Mouse (Mus musculus) lung, adult 18-20 months (tissue): ENCODE measurements around the gene Npff.

ENCODE experiments used
- DNase-seq, 2 experiments: peaks; one replicate each; pipeline ENCODE4 v3.0.0; 2022; ENCODE audit warnings: mixed read lengths in 2 of 2

The Npff gene

DNA sequence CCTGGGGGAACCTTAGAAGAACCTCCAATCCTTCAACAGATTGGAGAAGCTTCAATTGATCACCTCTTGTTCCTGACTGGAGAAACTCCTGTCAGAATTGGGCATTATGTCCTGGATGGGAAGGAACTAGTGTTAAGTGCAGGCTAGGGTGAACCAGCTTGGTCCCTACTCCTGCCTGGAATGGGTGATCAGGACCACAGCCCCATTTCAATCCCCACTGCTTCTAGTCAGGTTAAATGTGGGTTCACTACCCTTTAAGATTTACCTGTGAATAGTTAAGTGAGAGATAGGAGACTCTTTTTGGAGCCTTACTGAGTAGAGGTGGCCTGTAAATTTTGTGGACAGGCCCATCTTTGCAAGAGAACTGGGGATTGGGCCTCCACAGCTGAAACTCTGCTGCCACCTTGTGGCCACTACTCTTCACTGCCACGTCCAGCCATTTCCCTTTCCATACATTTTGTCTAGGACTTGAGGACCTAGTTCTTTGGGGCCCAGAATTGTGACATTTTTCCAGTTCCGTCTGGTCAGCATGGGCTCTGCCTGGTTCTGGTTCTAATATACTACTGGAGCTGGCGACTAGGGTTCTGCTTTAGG is at the start of gene Npff:
Npff (minus strand) TSS at position 51 of the 594 bp plus-strand sequence.
- DNase-seq, result peak; percentile 59 to 70

DNA sequence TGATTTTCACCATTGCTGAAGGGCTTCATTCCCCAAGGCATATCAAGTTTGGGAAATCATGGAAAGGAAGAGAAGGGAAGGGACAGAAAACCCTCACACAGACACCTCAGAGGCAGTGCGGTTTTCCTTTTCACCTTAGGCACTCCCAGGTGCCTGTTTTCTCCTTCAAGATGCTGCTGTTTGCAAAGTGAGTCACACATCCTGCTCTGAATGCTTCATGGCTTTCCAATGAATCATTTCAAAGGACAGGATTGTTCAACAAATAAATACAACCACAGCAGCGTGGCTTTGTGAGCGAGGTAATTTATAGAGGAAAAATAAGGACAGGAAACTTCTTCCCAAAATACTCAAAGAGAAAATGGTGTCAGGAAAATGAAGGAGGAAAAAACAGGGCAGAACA is 47.3 kb upstream of the Npff start:
- DNase-seq, result peak; percentile 17 to 49

DNA sequence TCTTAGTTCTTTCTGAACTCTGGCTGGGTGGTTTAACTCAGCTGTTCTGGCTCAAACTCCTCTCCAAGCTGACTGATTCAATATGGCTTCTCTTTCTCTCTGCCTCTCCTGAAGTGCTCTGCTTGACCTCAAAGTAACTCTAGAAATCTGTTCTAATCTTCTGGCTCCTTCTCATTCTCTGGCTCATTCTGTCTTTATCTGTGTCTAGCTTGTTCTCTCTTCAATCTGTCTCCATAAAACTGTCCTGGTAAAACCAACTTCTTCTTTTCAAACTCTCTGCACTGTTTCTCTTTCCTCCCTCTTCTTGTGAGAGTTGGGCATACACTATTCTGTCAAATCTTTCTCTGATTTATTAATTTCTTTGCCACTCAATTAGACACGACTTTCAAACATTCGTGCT is 43.1 kb upstream of the Npff start:
- DNase-seq, result no peak

DNA sequence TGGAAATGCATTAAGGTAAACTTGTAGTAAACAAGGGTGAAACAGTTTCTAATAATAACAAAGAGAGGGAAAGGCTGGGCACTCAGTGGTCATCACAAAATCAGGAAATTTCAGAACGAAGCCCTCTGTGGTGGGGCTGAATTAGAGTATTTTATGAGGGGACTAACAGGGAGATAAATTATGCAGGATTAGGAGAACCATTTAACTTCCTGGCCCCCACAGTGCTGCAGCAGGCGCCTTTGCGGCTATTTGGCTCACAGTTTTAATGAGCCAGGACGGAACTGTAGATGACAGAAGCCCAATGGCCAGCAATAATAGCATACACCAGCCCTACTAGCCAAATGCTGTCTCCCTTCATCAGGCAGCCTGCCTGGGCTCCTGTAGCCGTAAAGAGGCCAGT is 38.9 kb upstream of the Npff start:
- DNase-seq, result no peak

DNA sequence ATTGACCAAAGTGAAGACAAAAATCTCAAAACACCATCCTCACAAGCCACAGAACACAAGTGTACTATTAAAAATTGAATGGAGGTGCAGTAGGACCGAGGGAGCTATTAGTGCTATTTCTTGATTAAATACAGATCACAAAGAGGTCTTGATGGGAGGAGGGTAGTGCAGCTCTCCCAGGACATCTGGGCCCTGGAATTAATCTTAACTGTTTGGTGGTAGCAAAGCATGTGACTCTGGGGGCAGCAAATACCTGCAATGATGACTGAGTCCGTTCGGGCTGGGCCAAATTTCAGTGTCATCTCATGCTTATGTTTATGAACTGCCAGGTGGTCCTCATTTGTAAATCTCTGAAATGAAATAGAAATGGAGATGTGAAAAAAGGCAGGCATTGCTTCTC is 38.3 kb upstream of the Npff start:
- no peak for DNase-seq

DNA sequence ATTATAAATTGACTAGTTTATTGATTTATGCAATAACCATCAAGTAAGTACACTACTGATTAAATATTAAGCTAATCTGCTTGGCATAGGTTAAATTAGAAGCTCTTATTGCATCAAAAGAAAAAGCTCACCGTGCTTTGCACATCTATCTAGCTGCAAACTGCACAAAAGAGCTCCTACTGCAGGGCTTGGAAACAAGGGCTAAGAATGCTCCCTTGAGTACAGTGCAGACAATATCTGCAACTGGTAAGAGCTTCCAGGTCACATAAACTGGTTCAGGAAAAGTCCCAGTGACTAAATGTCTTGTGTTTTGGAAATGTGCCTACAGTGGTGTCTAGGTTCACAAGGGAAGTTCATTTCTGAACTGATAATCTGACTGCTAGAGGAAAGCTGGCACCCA is 37.7 kb upstream of the Npff start:
- no peak for DNase-seq

DNA sequence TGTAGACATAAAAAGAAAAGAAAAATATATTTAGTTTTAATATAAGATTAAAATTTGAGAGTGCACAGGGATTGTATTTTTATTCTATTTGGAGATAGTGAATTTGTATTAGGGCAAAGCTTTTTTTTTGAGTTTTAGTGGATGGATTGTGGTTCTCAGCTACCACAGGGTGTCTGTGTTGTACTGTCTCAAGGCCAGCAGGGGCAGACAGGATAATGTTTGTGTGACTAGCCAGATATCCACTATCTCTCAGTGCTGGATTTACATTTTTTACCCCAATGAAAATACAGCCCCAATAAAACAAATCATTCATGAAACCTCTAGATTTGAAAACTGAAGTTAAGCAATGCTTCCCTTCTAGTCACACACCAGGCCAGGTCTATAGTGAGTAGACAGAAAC is 32.8 kb upstream of the Npff start:
- no peak for DNase-seq

DNA sequence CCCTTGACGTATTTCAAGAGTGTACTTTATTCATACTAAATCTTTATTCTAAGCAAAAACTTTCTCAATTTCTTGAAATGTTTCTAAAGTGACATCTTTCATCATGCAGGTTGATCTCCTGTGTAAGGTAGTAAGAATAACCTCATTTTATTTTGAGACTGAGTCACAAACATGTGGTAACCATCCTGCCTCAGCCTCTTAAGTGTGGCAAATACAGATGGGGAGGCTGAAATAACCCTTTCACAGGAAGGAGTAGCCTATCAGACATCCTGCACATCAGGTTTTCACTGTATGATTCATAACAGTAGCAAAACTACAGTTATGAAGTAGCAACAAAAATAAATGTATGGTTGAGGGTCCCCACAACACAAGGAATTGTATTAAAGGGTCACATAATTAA is 30.8 kb upstream of the Npff start:
- no peak for DNase-seq

DNA sequence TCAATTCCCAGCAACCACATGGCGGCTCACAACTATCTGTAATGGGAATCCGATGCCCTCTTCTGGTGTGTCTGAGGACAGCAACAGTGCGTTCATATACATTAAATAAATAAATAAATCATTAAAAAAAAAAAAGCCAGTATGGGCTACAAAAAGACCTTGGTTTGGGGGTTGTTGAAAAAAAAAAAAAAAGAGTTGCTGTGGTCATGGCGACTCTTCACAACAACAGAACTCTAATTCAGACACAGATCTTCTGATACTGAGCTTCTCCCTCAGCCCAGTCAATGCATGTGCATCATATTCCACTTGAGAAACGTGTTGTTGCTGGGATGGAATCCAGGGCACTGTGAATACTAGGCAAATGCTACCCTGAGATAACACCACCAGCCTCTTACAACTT is 27.9 kb upstream of the Npff start:
- DNase-seq, result no peak

DNA sequence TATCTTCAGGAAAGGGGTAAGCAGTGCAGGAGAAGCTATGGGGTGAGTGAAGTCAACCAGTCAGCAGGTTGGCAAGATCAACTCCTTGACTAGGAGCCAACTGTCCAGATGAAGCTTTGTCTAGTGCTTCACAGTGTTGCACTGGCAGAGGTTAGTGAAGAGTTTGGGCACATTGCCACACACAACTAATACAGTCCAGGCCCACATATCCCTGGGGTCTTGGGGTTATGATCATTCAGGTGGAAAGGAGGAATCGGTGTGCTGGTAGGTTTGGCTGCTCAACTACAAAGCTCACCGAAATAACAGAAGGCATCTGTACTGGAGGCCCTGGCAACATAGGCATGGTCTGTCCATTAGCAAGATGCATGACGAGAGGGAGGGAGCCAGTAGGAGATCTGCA is 22.7 kb upstream of the Npff start:
- DNase-seq, result no peak

DNA sequence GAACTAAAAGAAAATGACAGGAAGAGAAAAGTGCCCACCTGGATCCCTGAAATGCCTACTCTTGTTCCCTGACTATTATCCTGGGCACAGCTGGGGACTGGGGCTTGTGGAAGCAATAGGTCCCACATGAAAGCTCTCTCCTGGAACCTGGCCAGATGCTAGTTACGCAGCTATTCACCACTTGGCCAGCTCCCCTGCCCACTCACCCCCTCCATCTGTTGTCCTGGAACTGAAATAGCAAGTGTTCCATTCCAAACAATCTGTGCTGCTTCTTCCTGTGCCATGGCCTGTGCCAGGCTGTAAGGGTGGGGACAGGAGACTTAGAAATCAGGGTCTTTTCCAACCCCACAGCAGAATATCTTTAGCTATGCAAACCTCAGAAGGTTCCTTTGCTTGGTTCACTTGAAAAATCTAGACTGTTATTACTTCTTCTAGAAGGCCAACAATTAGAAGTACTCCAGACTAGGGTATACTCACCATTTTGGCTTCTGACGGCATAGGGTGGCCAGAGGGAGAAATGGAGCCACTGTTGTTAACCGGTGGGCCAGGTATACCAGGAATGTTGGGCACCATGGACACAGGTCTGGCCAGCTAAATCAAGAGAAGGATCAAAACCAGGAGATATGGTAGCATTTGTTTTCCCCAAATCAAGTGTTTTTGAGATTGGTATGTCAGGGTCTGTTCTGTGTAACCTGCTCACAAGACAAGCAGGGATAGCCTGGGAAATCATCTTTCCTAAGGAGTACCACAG is 22.1 kb upstream of the Npff start:
- DNase-seq, result peak; percentile 44 to 66

DNA sequence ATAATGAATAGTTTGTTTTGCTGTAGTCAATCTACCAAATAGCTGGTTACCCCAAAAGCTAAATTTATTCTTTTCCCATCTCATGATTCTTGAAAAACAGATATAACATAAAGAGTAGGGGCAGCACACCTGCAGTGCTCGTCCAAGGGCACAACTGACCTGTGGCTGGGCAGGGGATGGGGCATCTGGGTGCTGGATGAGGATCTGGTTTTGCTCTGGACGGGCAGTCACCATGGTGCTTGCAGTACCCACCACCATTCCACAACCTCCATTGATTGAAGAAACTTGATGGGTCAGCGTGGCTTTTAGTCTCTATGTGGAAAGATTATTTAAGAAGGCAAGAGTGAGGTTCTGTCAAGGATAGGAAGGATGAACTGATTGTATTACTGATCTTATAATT is 21.5 kb upstream of the Npff start:
- DNase-seq, result no peak

DNA sequence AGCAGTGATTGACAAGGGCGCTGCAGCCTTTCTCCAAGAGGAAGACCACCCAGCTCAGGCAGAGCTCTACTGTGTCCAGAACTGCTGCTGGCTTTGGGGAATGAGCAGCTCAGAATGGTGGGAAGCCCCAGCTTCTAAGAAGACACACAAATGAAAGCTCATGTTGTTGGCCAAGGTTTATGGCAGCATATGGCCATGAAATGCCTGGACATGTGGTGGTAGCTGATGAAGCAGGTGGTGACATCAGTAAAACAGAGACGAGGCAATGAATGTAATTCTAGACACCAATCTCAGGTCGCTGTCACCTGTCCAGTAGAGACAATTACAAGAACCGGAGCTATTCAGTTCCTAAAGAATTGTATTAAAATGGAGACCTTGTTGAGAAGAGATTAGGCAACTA is 20.1 kb upstream of the Npff start:
- DNase-seq, result no peak

DNA sequence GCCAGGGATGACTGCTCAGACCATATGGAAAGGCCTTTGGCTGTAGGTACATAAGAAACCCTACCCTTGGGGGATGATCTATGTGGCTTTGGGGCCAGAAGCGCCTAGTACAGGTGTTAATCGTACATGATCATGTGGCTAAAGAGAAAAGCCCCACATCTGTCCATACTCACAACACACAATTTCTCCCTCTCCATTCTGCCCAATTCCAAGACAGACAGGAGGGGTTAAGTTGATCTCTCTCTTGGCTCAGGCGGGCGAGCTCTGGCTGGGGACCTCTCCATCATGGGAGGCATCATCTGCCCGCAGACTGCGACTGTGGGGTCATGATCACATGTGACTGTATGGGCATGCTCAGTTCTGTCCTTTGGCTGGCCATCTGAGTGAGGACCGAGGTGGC is 9.2 kb upstream of the Npff start:
- DNase-seq, result no peak

DNA sequence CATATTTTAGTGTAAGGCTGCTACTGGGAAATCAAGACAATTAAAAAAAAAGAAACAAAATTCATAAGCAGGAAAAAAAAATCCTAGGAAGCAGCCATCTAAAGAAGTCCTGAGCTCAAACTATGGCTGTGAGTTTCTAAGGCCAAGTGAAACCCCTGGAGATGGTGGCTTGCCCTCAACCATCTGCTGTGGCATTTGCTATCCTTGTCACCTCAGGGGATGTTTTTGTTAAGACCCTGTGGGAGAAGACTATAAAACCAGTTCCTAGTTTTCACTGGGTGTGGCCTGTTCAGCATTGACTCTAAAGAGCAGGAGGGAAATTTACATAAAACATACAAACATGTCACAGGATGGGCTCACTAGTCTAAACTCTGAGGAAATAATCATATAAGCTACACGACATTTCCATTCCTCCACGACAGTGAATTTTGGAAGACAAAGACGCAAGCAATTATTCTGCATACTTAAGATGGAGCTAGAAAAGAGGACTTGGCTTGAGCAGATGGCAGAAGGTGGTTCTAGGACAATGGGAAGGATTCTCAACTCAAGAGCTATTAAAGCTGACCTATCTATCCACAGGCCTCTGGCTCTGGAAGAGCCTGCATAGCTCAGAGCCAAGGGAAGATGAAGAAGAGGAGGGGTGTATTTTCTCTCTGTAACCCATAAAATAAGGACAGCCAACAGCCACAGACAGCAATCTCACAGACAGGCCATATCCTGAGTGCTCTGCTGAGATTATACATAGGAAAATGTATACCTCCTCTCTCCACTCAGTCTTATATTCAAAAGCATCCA is 7.6 kb upstream of the Npff start:
- no peak for DNase-seq

DNA sequence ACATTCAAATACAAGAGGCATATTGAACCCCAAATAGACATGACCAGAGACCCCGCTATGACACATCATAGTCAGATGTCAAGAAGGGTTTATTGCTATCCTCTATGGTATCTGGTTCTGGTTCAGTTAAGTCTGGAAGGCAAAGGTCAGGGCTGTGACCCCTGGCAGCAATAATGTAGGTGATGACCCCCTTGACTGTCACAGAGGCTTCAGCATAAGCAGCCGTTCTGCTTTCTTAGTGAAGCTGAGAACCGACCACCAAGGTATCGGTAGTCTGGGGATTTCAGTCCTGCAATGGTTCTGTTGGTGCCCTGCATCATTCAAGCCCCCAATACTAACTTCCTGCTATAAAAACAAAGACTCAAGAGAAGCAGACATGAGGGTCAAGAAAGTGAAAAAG is 6.8 kb upstream of the Npff start:
- no peak for DNase-seq

DNA sequence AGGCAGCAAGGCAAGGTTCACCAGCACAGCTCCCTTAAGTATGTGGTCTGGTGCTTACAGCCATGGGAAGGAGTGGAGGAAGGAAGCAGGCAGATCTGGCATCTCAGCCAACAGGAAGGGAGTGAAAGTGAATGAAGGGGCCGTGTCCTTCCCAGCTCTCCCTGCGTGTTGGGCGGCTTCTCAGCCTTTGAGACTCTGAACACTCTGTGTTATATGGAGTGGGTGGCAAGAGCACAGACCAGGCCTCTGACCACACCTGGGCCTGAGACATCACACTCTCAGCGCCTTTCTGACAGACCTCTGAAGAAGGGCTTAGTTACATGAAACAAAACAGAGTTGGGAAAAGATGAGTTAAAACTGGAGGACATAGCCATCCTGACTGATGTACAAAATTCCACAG is 5.8 kb upstream of the Npff start:
- no peak for DNase-seq

DNA sequence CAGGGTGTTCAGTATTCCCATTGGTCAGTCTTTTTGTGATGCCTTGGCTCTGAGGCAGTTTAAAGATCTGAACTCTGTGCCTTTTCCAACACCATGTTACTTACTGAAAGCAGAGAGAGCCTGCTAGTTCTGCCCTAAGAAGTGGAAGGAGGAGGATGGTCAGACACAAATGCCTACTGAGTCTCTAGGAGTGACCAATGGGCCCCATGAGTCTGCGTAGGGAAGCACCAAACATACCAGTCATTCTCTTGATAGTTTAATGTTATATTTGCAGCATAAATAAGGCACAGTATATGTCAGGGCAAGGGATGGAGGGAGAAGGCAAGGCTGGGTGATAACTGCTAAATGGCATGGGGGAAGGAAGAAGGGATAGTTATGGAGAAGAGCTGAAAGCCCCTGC is 3.7 kb upstream of the Npff start:
- DNase-seq, result no peak

DNA sequence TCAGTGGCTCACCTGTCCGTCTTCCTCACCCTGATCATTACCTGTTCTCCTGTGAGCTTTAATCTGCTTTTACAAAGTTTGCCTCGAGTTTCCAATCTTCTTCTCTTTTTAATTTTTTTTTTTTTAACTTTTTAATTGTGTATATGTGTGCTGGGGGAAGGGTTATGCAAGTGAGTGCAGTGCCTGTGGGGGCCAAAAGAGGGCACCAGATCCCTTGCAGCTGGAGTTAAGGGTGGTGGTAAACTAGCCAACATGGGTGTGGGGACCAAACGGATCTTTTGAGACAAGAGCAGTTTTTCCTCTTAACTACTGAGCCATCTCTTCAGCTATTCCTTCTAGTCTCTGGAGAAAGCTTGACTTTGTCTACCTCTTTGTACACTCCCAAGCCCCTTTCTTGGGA is 3.2 kb upstream of the Npff start:
- DNase-seq, result no peak

DNA sequence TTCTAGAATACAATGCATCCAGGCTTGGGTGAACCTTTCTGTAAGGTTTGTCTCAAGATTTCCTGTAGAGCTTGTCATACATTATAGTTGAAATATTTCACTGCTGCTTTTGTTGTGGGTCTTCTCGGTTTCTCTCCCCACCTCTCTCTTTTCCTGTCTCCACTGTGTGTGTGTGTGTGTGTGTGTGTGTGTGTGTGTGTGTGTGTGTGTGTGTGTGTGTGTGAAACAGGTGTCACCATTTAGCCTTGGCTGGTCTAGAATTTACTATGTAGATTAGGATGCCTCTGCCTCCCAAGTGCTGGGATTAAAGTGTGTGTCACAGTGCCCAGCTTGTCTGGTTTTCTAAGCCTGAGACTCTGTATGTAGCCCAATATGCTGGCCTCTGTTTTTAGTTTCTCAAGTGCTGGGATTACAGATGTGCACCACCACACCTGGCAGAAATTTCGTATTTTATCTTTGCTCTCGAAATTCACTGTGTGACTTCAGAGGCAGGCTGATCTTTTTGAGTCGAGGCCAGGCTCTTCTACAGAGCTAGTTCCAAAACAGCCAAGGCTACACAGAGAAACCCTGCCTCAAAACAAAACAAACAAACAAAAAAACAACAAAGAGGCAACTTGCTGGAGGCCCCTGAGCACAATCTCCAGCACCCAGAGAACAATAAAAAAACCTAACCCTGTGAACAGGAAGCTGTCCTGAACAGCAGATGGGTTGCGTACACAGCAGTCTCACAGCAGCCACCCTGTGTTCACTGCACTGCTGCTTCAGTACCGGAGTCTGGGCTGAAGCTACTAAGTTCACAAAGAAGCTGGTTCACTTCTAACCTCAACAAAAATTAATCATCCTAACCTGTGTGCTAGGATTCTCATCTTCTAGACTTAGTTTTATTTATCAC is 1.6 kb upstream of the Npff start:
- no peak for DNase-seq

DNA sequence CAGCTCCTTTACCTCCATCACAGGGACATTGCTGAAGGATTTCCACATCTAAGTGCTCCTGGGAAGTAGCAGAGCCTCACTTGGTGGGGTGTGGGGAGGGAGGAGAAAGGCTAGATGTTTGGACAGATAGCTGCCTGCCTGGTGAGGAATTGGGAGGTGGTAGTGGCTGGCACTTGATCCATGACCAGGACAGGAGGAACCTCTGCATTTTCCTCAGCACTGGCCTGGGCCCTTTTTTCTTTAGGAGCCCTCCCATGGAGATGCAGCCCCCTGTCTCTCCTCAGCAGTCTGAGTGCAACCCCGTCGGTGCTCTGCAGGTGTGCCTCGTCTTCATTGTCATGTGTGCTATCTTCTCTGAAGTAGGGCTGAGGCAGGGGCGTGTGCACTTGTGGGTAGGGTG is 3.3 kb downstream of the Npff start:
- no peak for DNase-seq

DNA sequence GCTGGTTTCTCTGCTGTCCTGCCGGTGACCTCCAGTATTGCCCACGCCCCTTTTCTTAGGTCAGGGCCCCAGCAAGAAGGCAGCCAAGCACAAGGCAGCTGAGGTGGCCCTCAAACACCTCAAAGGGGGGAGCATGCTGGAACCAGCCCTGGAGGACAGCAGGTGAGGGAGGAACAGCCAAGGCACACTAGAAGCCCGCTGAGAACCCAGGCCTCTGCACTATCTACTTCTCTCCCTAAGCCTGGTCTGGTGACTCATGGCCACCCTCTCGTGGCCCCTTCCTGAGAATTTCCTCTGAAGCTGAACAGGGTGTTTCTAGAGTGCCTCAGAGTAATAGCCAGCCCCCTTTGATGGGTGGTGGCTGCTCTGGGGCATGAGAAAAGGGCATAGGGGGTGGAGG is 4.3 kb downstream of the Npff start:
- no peak for DNase-seq
